In the genomic region with DNA sequence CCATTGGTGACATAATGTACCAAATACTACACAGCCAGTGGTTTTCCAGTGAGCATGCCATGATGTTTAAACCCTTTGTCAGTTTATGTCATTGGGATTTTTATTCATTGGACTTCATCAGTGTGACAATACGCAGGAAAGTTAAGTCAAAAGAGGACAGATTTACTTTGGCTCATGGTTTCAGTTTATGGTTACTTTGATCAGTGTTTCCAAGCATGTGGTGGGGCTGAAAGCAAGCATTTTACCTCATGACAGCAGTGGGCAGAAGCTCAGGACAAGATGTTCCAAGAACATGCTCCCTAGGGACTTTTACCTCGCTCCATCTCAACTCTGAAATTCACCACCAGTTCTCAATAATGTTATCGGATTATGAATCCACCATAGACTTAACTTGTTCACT, we compare ENCODE assay signal across 20 mouse cellular contexts.
"Had no signal": no experiment of that assay in that cellular context is flagged by ENCODE, and none has a peak within 500 bp of the region (broad histone marks: within the 10 kb centered on the region; RNA-seq: fewer than 3 reads in every experiment).

No protein-coding gene starts in this region.

- H3K36me3 ChIP-seq: lung, embryonic 15.5 days; midbrain, embryonic 10.5 days; midbrain, embryonic 12.5 days; neural tube, embryonic 13.5 days; neural tube, embryonic 15.5 days; stomach, embryonic 15.5 days had no signal

- H3K4me3 ChIP-seq: lung, embryonic 15.5 days; midbrain, embryonic 10.5 days; midbrain, embryonic 12.5 days; myocyte; neural tube, embryonic 13.5 days; neural tube, embryonic 15.5 days; stomach, embryonic 15.5 days had no signal

- H3K9ac ChIP-seq: liver, postnatal 0 days; lung, embryonic 15.5 days; midbrain, embryonic 12.5 days; neural tube, embryonic 13.5 days; neural tube, embryonic 15.5 days; stomach, embryonic 15.5 days had no signal

- H3K4me1 ChIP-seq: lung, embryonic 15.5 days; midbrain, embryonic 10.5 days; midbrain, embryonic 12.5 days; neural tube, embryonic 13.5 days; neural tube, embryonic 15.5 days; stomach, embryonic 15.5 days had no signal

- H3K9me3 ChIP-seq: lung, embryonic 15.5 days; midbrain, embryonic 10.5 days; midbrain, embryonic 12.5 days; neural tube, embryonic 13.5 days; neural tube, embryonic 15.5 days; stomach, embryonic 15.5 days had no signal

- H3K27me3 ChIP-seq: lung, embryonic 15.5 days; midbrain, embryonic 12.5 days; neural tube, embryonic 13.5 days; neural tube, embryonic 15.5 days; stomach, embryonic 15.5 days had no signal

- H3K4me2 ChIP-seq: lung, embryonic 15.5 days; midbrain, embryonic 12.5 days; neural tube, embryonic 13.5 days; neural tube, embryonic 15.5 days; stomach, embryonic 15.5 days had no signal

- H3K27ac ChIP-seq: lung, embryonic 15.5 days; midbrain, embryonic 10.5 days; midbrain, embryonic 12.5 days; neural tube, embryonic 13.5 days; neural tube, embryonic 15.5 days; stomach, postnatal 0 days had no signal

- DNase-seq: liver, postnatal 0 days; lung, adult 2 months; lung, postnatal 14 days; lung, postnatal 4 days; midbrain, embryonic 14.5 days; retina, postnatal 1 day; right cerebral cortex, adult 18-20 months; right cerebral cortex, postnatal 25 days; right cerebral cortex, postnatal 4 days; thymus, adult 2 months; thymus, postnatal 25 days; thymus, postnatal 4 days had no signal
